Mouse (Mus musculus) thymus, adult 2 months (tissue): ENCODE data around the gene Wfikkn2.

Source experiments
- CTCF ChIP-seq: fragments of 200-500 bp; IDR thresholded peaks from 2 replicates; pipeline ENCODE4 v1.5.1; 2012; ENCODE audit warnings: mild to moderate bottlenecking, control low read depth, low read length, moderate library complexity, borderline replicate concordance; ENCODE audit not compliant: control insufficient read depth, poor library complexity, insufficient read depth; ENCODE audit errors: extremely low read depth
- POLR2A ChIP-seq: fragments of 200-500 bp; IDR thresholded peaks from 2 replicates; pipeline ENCODE4 v1.6.1; 2012; ENCODE audit warnings: mild to moderate bottlenecking, low read length, control low read depth, moderate library complexity; ENCODE audit not compliant: control insufficient read depth, poor library complexity, insufficient read depth; ENCODE audit errors: extremely low read depth

- TF ChIP-seq POLR2A = no peak
- TF ChIP-seq CTCF = no peak
These were observed 42.7 kb downstream of the Wfikkn2 start for GRCm38 (mm10) chr11:94203066-94203465.
